Mouse (Mus musculus) adrenal gland, postnatal 36 days (tissue): ENCODE measurements around the gene Izumo1. TPM values are rescaled to one million over a fixed set of nuclear protein-coding genes. Genes with fewer than 3 reads are reported as not detected.
A peak's percentile ranks its signal among the peaks of the same experiment; 100 is the strongest.
"Not testable (repeated sequence)": the region's sequence is repeated elsewhere in the genome, so short reads cannot be mapped to it uniquely, and the experiment has no call there.

Experiments
- DNase-seq, 2 experiments: peaks; one replicate each; pipeline ENCODE4 v3.0.0; 2021; ENCODE audit warnings: mixed read lengths in 1 of 2
- total RNA-seq, 2 experiments: library from RNA; stranded (reverse); gene quantifications; 2 replicates each; pipeline ENCODE4 v1.2.3; 2021

Gene Izumo1
- total RNA-seq, 2 experiments from 2014 or later = 0.16 to 0.20 TPM

GRCm38 (mm10) chr7:45642503-45643255 is 21.1 kb downstream of the Izumo1 start:
- DNase-seq = no peak

- DNase-seq = peak; percentile 94 to 97
These were observed 22.0 kb downstream of the Izumo1 start for GRCm38 (mm10) chr7:45643441-45644178.

DNA sequence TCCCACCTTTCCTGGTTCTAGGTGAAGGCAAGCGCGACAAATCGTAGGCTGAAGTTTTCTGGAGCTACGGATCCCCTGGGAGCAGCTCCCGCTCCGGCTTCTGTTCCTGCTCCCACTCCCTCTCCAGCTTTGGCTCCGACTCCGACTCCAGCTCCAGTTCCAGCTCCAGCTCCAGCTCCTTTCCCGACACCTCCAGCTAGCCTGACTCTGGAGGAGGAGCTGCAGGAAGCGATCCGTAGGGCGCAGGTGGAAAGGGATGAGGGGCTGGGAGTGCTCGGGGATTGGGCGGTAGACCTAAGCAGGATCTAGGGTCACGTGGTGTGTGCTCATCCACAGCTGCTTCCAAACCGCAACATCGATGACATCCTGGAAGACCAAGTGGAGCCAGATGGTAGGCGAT is 22.6 kb downstream of the Izumo1 start:
- DNase-seq = peak in 1 of 2 experiments; percentile 37

DNA sequence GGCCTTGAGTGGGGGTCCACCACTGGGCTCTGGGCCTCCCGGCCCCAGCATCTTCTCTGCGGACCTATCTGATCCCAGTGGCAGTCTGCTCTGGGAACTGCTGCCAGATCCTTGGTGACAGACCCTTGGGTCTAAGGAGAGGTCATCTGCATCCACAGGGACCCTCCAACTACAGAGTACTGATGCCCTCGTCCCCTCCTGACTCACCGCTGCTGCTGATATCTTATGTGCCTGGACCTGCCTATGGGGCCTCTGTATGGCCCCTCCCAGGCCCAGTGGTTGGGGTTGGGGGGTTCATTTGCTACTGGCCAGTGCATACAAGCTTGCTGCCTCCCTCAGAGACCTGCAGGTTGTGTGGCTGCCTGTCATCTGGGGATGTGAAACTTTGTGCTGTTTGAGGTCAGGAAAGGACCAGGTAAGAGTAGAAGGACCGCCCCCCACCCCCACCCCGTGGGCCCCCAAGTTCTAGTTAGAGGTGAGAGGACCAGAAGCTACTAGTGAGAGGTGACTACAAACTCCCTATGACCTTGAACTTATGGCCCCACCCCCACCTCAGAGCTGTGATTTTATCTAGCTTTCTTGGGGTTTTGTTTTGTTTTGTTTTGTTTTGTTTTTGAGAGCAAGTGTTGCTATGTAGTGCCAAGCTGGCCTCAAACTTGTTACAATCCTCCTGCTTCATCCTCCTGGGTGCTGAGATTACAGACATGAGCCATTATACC is 23.4 kb downstream of the Izumo1 start:
- DNase-seq = no peak

DNA sequence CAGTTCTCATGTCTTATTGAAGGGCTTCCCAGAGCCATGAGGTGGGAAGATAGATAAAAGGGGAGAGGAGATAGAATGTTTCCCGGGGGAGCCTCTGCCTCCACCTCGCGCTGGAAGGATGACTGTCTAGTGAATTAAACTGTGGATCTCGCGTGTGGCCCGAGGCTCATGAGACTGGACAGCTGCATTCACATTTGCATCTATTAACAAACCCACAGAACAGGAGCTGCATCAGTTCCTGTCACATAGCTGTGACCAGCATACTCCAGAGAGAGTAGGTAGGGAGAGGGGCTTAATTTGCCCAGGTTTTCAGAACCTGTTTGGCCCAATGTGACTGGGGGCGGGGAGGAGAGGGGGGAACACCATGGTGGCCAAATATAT is 24.0 kb downstream of the Izumo1 start:
- no peak for DNase-seq

DNA sequence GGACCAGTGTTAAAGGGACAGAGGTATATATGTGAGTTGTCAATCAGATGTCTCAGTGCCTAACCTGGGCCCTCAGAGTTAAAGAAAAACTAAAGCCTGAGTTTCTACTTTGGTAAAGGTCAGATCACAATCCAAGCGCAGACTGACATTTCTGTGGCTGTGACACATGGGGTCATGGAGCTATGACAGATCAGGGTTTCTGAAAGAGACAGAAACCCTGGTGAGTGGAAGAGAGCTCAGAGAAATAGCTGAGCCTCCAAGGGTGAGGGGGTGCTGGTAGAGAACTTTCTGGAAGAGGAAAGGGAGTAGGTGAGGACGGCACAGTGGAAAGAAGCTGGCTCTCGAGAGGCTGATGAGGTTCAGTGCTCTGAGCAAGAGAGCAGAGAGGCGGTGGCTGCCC is 25.1 kb downstream of the Izumo1 start:
- peak; percentile 46 to 55 for DNase-seq

DNA sequence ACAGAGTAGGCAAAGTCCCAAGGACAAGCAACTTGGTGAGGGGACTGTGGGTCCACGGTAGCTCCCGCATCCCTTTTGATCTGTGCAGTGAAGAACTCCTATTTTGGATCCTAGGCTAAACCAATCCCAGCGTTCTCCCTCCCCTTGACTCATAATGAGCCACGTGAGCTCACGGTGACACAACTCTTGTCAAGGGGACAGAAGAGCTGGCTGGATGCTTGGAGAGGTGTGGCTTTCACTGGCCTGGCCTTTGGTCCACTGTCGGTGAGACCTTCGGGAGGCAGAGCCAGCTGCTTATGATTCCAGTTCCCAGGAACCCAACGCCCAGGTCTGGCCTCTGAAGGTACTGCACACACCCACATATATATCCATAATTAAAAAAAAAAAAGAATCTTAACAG is 27.7 kb downstream of the Izumo1 start:
- peak; percentile 60 to 72 for DNase-seq

- DNase-seq = not testable (repeated sequence)
These were observed 28.9 kb downstream of the Izumo1 start for GRCm38 (mm10) chr7:45650484-45650883.

GRCm38 (mm10) chr7:45654424-45655047 is 32.9 kb downstream of the Izumo1 start:
- DNase-seq = no peak

- DNase-seq = no peak
These were observed 39.3 kb downstream of the Izumo1 start for GRCm38 (mm10) chr7:45660746-45661478.

GRCm38 (mm10) chr7:45661702-45662101 is 40.1 kb downstream of the Izumo1 start:
- not testable (repeated sequence) for DNase-seq

DNA sequence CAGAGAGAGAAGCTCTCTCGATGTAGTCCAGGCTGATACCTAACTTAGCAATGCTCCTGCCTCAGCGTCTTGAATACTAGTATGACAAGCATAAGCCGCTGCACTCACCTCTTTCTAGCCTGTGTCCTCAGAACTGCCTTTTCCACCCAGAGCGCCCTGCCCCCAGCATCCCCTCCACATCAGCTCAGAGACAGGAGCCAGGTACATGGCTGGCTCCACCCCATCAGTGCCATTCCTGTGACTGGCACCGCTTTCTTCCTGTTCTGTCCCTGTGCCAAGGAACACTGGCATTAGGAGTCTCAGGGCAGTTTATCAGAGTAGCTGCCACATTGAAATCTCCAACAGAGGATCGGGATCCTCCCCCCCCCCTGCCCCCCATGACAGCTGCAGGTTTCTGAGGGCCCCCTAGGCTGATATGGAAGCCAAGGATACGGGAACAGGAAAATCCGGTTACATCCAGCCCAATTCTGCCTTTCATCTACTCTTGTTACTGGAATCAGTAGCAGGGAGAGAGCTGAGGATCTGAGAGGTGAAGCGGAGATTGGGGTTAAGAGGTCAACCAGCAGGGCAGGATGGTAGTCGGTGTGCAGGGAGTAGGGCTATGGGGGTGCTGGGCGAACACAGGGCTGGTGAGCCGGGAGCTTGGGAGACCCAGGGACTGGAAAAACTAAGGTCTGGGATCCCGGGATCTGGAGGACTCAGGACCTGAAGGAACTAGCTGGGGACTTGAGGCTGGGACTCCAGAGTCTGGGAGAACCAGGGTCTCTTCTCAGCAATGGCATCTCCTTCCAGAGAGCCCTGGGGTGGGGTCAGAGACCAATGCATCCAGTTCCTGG is 43.9 kb downstream of the Izumo1 start:
- no peak for DNase-seq

DNA sequence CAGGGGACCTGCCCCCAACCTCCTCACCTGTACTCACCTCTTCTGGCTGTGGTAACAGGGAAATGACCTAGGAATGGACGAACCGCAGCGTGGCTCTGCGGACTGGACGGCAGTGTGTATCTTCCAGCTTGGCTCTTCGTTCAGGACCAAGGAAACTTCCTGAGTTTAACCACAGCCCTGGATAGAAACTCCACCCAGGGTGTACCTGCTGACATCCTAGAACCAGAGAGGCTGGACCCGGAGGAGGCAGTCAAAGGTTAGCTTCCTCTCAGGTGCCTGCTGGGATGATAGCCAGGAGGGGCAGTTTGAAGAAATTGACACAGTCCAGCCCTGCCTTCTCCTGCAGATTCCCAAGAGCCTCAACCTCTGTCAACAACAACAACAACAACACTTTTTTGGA is 44.5 kb downstream of the Izumo1 start, which contains the start of gene Fut2:
Gene Fut2 (minus strand): TSS at position 234 of the 400 bp plus-strand sequence.
- DNase-seq = no peak

DNA sequence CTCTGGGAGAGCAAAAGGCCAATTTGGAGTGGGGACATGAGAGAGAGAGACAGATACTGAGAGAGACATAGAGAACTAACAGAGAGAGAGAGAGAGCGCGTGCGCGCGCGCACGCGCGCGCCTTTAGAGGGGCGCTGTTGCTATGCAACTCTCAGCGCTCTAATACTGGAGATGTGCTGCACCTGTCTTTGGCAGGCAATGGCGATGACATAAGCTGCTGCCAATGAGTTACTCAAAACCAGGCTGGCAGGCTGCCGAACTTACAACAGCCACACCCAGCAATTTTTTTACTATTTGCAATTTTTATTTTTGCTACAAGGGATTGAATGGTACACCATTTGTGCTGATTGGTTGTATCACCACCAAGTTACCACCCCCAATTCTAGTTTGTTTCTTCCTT is 46.1 kb downstream of the Izumo1 start:
- no peak for DNase-seq

DNA sequence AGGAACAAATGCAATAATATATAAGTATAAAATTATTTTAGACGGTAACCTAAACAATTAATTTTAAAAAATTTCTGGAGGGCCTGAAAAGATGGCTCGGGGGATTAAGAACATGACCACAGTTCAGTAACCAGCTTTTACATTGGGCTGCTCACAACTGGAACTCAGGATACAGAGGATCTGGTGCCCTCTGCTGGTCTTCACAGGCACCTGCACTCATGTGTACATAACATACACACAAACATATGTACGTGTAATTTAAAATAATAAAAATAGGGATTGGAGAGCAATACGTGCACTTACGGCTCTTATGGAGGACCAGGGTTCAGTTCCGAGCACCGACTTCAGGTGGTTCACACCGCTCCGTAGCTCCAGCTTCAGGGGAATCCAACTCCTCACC is 47.3 kb downstream of the Izumo1 start:
- DNase-seq = no peak

DNA sequence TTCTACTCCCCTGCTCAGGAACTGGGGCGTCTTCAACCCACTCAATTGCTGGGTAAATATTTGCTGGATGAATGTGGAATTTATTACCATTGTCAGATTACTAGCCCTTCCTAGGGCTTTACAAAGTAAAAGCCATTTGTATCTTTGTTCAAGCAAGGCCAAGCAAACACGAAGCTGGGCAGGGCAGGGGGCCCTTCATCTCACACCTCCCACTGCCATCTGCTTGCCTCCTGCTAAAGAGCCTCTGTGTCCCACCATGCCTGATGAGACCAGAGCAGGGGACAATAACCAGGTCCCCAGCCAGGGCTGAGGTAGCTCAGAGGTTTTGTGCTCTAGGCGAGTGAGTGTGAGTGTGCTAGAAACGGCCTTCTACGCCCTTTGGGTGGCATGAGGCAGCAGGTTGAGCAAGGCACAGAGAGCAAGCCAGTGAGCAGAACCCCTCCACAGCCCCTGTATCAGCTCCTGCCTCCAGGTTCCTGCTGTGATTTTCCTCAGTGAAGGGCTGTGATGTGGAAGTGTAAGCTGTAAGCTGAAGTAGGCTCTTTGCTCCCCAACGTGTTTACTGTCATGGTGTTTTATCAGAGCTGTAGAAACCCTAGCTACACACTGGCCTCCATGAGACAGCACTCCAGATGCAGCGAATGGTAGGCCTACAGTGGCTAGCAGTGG is 56.1 kb downstream of the Izumo1 start:
- no peak for DNase-seq
